ENCODE assay signal across 16 mouse cellular contexts in the genomic region with DNA sequence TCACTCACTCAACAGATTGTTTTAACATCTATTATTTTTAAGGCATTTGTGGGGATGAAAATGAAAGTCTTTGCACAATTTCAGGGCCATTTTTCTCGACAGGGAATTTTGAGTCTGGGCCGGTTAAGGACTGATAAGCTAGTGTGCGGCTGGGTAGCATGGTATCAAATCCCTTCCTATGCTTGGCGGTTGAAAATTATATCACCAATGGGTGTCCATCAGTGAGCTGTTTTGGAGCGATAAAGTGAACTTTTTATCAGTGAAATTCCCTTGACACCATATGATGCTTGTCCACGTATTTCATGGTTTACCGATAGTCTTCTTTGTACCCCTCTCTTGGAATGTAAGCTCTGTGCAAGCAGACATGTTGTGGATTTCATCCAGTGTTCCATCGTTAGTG. TPM values are rescaled to one million over a fixed set of nuclear protein-coding genes. Genes with fewer than 3 reads are reported as not detected.
"Had no signal": no experiment of that assay in that cellular context is flagged by ENCODE, and none has a peak within 500 bp of the region (broad histone marks: within the 10 kb centered on the region; RNA-seq: fewer than 3 reads in every experiment).

No protein-coding gene starts in this region.

- H3K4me3 ChIP-seq: midbrain, embryonic 13.5 days; myocyte; neural tube, embryonic 12.5 days; stomach, embryonic 15.5 days had no signal

- H3K27ac ChIP-seq: kidney, postnatal 0 days; midbrain, embryonic 13.5 days; neural tube, embryonic 12.5 days; stomach, embryonic 15.5 days had no signal

- H3K27me3 ChIP-seq: midbrain, embryonic 13.5 days; neural tube, embryonic 12.5 days; stomach, embryonic 15.5 days had no signal

- DNase-seq: layer of hippocampus, adult 9-11 months; left cerebral cortex, postnatal 4 days; lung, adult 2 months; lung, postnatal 36 days; right cerebral cortex, postnatal 4 days; spleen, adult 18-20 months; thymus, adult 2 months; thymus, postnatal 25 days had no signal

- H3K9ac ChIP-seq: midbrain, embryonic 13.5 days; neural tube, embryonic 12.5 days; stomach, embryonic 15.5 days had no signal

- H3K36me3 ChIP-seq: midbrain, embryonic 13.5 days; neural tube, embryonic 12.5 days; stomach, embryonic 15.5 days had no signal

- ATAC-seq: intestine, embryonic 16.5 days; lung, postnatal 0 days; midbrain, embryonic 13.5 days had no signal

- H3K4me2 ChIP-seq: midbrain, embryonic 13.5 days; neural tube, embryonic 12.5 days; stomach, embryonic 15.5 days had no signal

- H3K4me1 ChIP-seq: midbrain, embryonic 13.5 days; neural tube, embryonic 12.5 days; stomach, embryonic 15.5 days had no signal

- H3K9me3 ChIP-seq: midbrain, embryonic 13.5 days; neural tube, embryonic 12.5 days; stomach, embryonic 15.5 days had no signal

RNA-seq across cellular contexts. Expression of a gene that starts 17.5 kb away (rescaled TPM):
- total RNA-seq: neutrophil, adult 5-6 weeks had no signal
